Mouse (Mus musculus): ENCODE measurements around the gene Grin2c. TPM values are rescaled to one million over a fixed set of nuclear protein-coding genes. Genes with fewer than 3 reads are reported as not detected.

Gene Grin2c
- polyA plus RNA-seq, 1 experiment from 2014 or later, result not detected

Other genes with a start within 250 kb of the Grin2c start
- 22.8 to 58.2 TPM (median 33.8 TPM) in 3 replicates for gene Cd300ld4, start 240.2 kb downstream of the Grin2c start, polyA plus RNA-seq (2018)
- gene Cd300ld5, start 229.5 kb downstream of the Grin2c start, polyA plus RNA-seq (2018), result 8.7 to 52.5 TPM (median 20.9 TPM) in 3 replicates
- 341 to 1,001 TPM (median 699 TPM) in 3 replicates for gene Cd300ld3, start 218.8 kb downstream of the Grin2c start, polyA plus RNA-seq (2018)
- 0.23 to 1.8 TPM (median 0.40 TPM) in 3 replicates for gene Cd300e, start 205.1 kb downstream of the Grin2c start, polyA plus RNA-seq (2018)
- 0.43 to 1.1 TPM (median 0.64 TPM) in 3 replicates for gene Rab37, start 175.8 kb downstream of the Grin2c start, polyA plus RNA-seq (2018)
- 76.9 to 122 TPM (median 90.4 TPM) in 3 replicates for gene Cd300lf, start 133.3 kb downstream of the Grin2c start, polyA plus RNA-seq (2018)
- 158 to 302 TPM (median 169 TPM) in 3 replicates for gene Slc9a3r1, start 103.9 kb downstream of the Grin2c start, polyA plus RNA-seq (2018)
- 86.7 to 149 TPM (median 97.3 TPM) in 3 replicates for gene Tmem104, start 79.8 kb downstream of the Grin2c start, polyA plus RNA-seq (2018)
- 49.9 to 79.6 TPM (median 50.9 TPM) in 3 replicates for gene Nat9, start 79.4 kb downstream of the Grin2c start, polyA plus RNA-seq (2018)
- 2.3 to 6.0 TPM (median 4.3 TPM) in 3 replicates for gene Fdxr, start 9.8 kb upstream of the Grin2c start, polyA plus RNA-seq (2018)
- 0.52 to 1.4 TPM (median 0.90 TPM) in 3 replicates for gene Fads6, start 30.4 kb upstream of the Grin2c start, polyA plus RNA-seq (2018)
- not detected in 3 replicates for gene Otop2, start 39.9 kb upstream of the Grin2c start, polyA plus RNA-seq (2018)
- gene Ush1g, start 54.8 kb upstream of the Grin2c start, polyA plus RNA-seq (2018), result not detected in 3 replicates
- not detected in 3 replicates for gene Otop3, start 67.5 kb upstream of the Grin2c start, polyA plus RNA-seq (2018)
- not detected in 3 replicates for gene Hid1, start 100.5 kb upstream of the Grin2c start, polyA plus RNA-seq (2018)
- 0.06 TPM in 1 of 3 replicates, not detected in the others for gene Cdr2l, start 114.7 kb upstream of the Grin2c start, polyA plus RNA-seq (2018)
- 33.0 to 43.0 TPM (median 39.2 TPM) in 3 replicates for gene Mrpl58, start 136.5 kb upstream of the Grin2c start, polyA plus RNA-seq (2018)
- 377 to 621 TPM (median 390 TPM) in 3 replicates for gene Atp5h, start 152.7 kb upstream of the Grin2c start, polyA plus RNA-seq (2018)
- 13.7 to 21.3 TPM (median 17.9 TPM) in 3 replicates for gene Kctd2, start 152.9 kb upstream of the Grin2c start, polyA plus RNA-seq (2018)
- gene Trim80, start 173.3 kb upstream of the Grin2c start, polyA plus RNA-seq (2018), result not detected in 3 replicates
- gene Slc16a5, start 195.2 kb upstream of the Grin2c start, polyA plus RNA-seq (2018), result not detected in 3 replicates
- gene Armc7, start 208.4 kb upstream of the Grin2c start, polyA plus RNA-seq (2018), result 21.4 to 26.8 TPM (median 22.9 TPM) in 3 replicates
- 54.5 to 73.7 TPM (median 60.1 TPM) in 3 replicates for gene Nt5c, start 224.6 kb upstream of the Grin2c start, polyA plus RNA-seq (2018)
- 68.8 to 166 TPM (median 152 TPM) in 3 replicates for gene Jpt1, start 247.1 kb upstream of the Grin2c start, polyA plus RNA-seq (2018)